Mouse (Mus musculus) liver, embryonic 16.5 days (tissue): Measurements from ENCODE around the gene Tkt. TPM values are rescaled to one million over a fixed set of nuclear protein-coding genes. Genes with fewer than 3 reads are reported as not detected.

Experiments
- ATAC-seq: fragments of 200-750 bp; cut with Nextera tagmentation; 2 replicates; pipeline ENCODE4 v1.8.0; 2017; ENCODE audit warnings: low read depth, mild to moderate bottlenecking, moderate number of reproducible peaks, moderate library complexity
- H3K27ac ChIP-seq: fragments of 300-500 bp; sonication (generic); 2 replicates; pipeline ENCODE4 v1.5.1; 2014; ENCODE audit warnings: mild to moderate bottlenecking, low read length
- H3K27me3 ChIP-seq: fragments of 300-500 bp; sonication (generic); 2 replicates; pipeline ENCODE4 v1.6.1; 2014; ENCODE audit warnings: low read depth, low read length, mixed read lengths; ENCODE audit not compliant: control insufficient read depth, insufficient read depth
- H3K36me3 ChIP-seq: fragments of 300-500 bp; sonication (generic); 2 replicates; pipeline ENCODE4 v1.6.1; 2014; ENCODE audit warnings: mild to moderate bottlenecking; ENCODE audit not compliant: control insufficient read depth, insufficient read depth
- H3K4me1 ChIP-seq: fragments of 300-500 bp; sonication (generic); 2 replicates; pipeline ENCODE4 v1.6.1; 2014; ENCODE audit warnings: low read depth, low read length, mixed read lengths; ENCODE audit not compliant: control insufficient read depth
- H3K4me2 ChIP-seq: fragments of 300-500 bp; sonication (generic); 2 replicates; pipeline ENCODE4 v1.6.1; 2014; ENCODE audit warnings: low read depth, low read length, mixed read lengths
- H3K4me3 ChIP-seq: fragments of 300-500 bp; sonication (generic); 2 replicates; pipeline ENCODE4 v1.5.1; 2014; ENCODE audit warnings: low read depth, mild to moderate bottlenecking, low read length
- H3K9ac ChIP-seq: fragments of 300-500 bp; sonication (generic); 2 replicates; pipeline ENCODE4 v1.6.1; 2014; ENCODE audit warnings: low read depth, low read length
- H3K9me3 ChIP-seq: fragments of 300-500 bp; sonication (generic); replicated peaks from 2 replicates; pipeline ENCODE4 v1.6.1; 2016; ENCODE audit warnings: low read length; ENCODE audit not compliant: control insufficient read depth
- WGBS: fragments of 180-500 bp; shearing (Covaris S2); extraction: QIAGEN DNeasy Blood & Tissue Kit; methylation state at CpG from one replicate; pipeline ENCODE4 v1.1.7; 2014; ENCODE audit not compliant: insufficient replicate concordance; 5-methylcytosine and 5-hydroxymethylcytosine counted together
- polyA plus RNA-seq: library from polyadenylated mRNA; unstranded; fragments of >200 nt; fragmentation: Nextera tagmentation; extraction: Ambion mirVana; gene quantifications from 2 replicates; pipeline ENCODE4 v1.2.1, GENCODE M21; 2015

The Tkt gene
- polyA plus RNA-seq, 1 experiment from 2014 or later, result 175 TPM

DNA sequence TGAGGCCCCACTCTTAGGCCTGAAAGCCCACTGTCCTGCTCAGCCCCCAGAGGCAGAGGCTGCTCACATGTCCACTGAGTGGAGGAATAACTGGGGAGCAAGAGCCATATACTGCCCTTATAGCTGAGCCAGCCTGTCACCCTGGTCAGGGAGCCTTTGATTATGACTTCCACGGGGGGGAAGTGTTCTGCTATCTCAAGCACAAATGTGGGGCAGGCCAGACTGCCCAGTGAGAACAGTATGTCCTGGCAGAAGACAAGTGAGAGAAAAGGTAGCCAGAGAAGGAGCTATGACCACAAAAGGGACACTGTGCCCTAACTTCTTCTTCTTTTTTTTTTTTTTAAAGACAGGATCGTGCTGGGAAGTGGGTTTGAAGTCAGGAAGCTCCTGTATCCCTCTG, 49.0 kb downstream of the Tkt start:
- H3K9me3 ChIP-seq, result no peaks in the 10 kb centered on the region
- peaks cover 2% of the 10 kb centered on the region; the same call in 1 of the 2 replicates for H3K4me1 ChIP-seq
- H3K4me2 ChIP-seq, result no peak overlapping the region
- H3K4me3 ChIP-seq, result no peak overlapping the region
- peaks cover 2% of the 10 kb centered on the region; the same call in 1 of the 2 replicates for H3K36me3 ChIP-seq
- H3K27ac ChIP-seq, result no peak overlapping the region
- ATAC-seq, result no peak
- WGBS, result 51% methylated on average over 2 of the region's 2 CpGs
- H3K9ac ChIP-seq, result no peak overlapping the region
- H3K27me3 ChIP-seq, result no peaks in the 10 kb centered on the region

DNA sequence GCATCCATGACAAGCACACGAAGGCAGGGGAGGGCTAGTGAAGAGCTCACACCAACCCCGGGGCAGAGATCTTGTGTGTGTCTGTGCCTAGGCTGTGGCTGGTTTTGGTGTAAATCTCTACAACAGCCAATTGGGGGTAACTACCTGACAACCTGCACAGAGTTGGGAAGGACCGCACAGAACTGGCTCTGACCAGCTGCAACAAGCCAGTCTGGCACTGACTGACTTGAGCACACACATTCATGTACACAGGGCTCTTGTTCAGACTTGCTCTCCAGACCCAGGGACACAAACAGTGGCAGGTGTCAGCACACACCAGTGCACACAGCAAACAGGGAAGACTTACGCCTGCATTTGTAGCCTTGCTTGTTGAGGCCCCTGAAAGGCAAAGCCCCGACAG, 58.7 kb downstream of the Tkt start:
- 84% methylated on average over 5 of the region's 5 CpGs for WGBS
- Histone ChIP-seq H3K4me2 (no peak overlapping the region), H3K27ac (no peak overlapping the region), H3K27me3 (no peaks in the 10 kb centered on the region), H3K9ac (no peak overlapping the region), H3K4me3 (no peak overlapping the region), H3K9me3 (no peaks in the 10 kb centered on the region), H3K36me3 (peaks cover 3% of the 10 kb centered on the region; the same call in 1 of the 2 replicates), H3K4me1 (no peaks in the 10 kb centered on the region; the same call in none of the 2 replicates)
- no peak for ATAC-seq

DNA sequence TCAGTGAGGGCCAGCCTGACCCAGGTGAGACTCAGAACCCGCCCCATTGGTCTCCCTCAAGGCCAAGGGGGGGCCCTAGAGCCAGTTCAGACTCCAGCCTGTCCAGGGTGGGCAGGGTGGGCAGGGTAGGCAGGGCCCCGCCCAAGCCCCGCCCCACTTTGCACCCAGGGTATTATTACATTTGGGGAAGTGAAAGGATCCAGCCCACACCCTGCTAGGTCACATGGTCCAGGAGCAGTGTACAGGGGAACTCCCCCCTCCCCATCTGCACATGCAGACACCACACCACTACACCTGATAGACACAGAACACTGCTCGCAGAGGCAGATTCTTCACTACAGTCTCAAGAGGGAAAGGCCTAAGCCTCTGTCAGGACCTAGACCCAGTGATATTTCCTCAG, 59.5 kb downstream of the Tkt start:
- no peak overlapping the region for H3K4me3 ChIP-seq
- WGBS, result 60% methylated on average over 4 of the region's 4 CpGs
- no peak overlapping the region for H3K27ac ChIP-seq
- H3K4me1 ChIP-seq, result peaks cover 4% of the 10 kb centered on the region
- H3K27me3 ChIP-seq, result no peaks in the 10 kb centered on the region
- H3K4me2 ChIP-seq, result no peak overlapping the region
- no peaks in the 10 kb centered on the region for H3K9me3 ChIP-seq
- H3K36me3 ChIP-seq, result no peaks in the 10 kb centered on the region; the same call in 1 of the 2 replicates
- H3K9ac ChIP-seq, result no peak overlapping the region
- 0 out of 2 replicates have a peak, but pooled peaks have one; percentile 19 for ATAC-seq

DNA sequence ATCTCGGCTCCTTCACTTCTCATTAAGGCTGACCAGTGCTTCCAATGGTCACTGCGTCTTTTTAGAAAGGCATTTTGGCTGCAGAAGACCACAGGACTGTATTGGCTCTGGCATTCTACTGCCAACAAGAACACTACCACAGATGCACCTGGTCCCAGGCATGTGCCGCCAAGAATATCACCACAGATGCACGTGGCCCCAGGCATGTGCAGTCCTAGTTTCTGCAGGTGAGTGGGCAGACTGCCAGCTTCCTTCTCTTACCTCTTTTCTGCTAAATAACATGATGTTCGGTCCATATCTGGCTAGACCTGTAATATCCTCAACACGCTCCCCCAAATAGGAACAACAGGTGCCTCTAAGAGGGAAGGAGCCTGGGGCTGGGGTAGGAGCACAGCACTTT, 60.0 kb downstream of the Tkt start:
- Histone ChIP-seq H3K36me3 (no peaks in the 10 kb centered on the region), H3K4me3 (no peak overlapping the region), H3K9ac (no peak overlapping the region), H3K4me1 (peaks cover 4% of the 10 kb centered on the region), H3K27ac (no peak overlapping the region), H3K9me3 (no peaks in the 10 kb centered on the region), H3K27me3 (no peaks in the 10 kb centered on the region), H3K4me2 (no peak overlapping the region)
- 75% methylated on average over 6 of the region's 6 CpGs for WGBS
- no peak for ATAC-seq

DNA sequence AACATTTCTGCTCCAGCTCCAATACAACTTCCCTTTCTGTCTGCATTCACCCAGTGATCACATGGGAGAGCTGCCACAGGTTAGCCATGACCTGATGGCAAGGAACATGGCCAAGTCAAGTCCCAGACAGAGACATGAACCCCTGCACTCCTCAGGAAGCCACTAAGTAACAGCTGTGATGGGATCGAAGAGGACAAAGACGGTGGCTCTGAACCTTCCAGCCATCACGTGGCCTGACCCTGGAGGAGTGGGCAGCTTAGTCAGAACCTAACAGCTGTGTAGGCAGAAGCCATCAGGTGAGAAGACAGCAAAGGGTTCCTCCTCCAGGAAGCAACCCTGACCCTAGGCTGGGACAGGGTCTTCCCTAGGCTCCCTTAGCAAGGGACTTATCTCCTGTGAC, 61.3 kb downstream of the Tkt start:
- no peak overlapping the region for H3K27ac ChIP-seq
- WGBS, result 86% methylated on average over 3 of the region's 3 CpGs
- no peaks in the 10 kb centered on the region for H3K36me3 ChIP-seq
- no peaks in the 10 kb centered on the region for H3K9me3 ChIP-seq
- no peak for ATAC-seq
- H3K4me1 ChIP-seq, result peaks cover 4% of the 10 kb centered on the region
- H3K4me2 ChIP-seq, result no peak overlapping the region
- H3K9ac ChIP-seq, result no peak overlapping the region
- H3K27me3 ChIP-seq, result no peaks in the 10 kb centered on the region
- no peak overlapping the region for H3K4me3 ChIP-seq

DNA sequence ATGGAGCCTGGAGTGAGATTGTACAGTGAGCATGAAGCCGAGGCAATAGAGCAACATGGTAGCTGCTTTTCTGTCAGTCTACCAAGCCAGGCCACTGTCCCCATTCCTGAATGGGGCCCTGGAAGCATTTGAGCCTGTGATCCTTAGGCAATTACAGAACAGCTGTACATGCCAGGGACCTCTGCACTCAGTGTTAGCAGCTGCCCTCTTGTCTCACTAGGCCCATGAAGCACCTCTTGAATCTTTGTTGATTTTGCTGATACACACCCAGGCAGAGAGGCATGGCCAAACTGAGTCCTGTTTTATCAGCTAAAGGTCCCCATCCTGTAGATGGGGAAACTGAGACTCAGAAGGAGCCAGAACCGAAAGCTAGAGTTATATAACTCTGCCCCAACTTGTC, 62.1 kb downstream of the Tkt start:
- Histone ChIP-seq H3K27ac (no peak overlapping the region), H3K36me3 (no peaks in the 10 kb centered on the region), H3K4me2 (no peak overlapping the region), H3K27me3 (no peaks in the 10 kb centered on the region), H3K4me1 (peaks cover 4% of the 10 kb centered on the region), H3K4me3 (no peak overlapping the region), H3K9me3 (no peaks in the 10 kb centered on the region), H3K9ac (no peak overlapping the region)
- WGBS, result 69% methylated on average over 2 of the region's 2 CpGs
- no peak for ATAC-seq

DNA sequence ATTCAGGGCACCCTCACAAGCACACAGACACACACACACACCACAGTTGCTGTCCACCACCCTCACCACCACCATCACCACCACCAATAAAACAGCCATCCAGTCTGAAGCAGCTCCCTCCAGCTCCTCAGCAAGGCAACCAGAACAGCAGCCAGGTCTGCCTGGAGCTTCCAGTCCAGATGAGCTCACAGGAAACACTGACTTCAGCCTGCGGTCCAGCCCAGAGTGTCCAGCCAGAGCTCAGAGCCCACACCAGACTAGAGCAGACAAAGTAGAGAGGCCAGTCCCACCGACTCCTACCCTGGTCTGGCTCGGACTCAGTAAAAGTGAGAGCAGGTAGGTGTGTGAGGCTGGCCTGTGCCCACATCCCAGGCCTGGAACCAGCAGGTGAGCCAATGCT, 62.8 kb downstream of the Tkt start:
- Histone ChIP-seq H3K36me3 (no peaks in the 10 kb centered on the region), H3K4me1 (peaks cover 4% of the 10 kb centered on the region), H3K27ac (no peak overlapping the region), H3K4me3 (no peak overlapping the region), H3K27me3 (no peaks in the 10 kb centered on the region), H3K9me3 (no peaks in the 10 kb centered on the region), H3K4me2 (no peak overlapping the region), H3K9ac (no peak overlapping the region)
- WGBS, result 67% methylated on average over 3 of the region's 3 CpGs
- ATAC-seq, result no peak

DNA sequence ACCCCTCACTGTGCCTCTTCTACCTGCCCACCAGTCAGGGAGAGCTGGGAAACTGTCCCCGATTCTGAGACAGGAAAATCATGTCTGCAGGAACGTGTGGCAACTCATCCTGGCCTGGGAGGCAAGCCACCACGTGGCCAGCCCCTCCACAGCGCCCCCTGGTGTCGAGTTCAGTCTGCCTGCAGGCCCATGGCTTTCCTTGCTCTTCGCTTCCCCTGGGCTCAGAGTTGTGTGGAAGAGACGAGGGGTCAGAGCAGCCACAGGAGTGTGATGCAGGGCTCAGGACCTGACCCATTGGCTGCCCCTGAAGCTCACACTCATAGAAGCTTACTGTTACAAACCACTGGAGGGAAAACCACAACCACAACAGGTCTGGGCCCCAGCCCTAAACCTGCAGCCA, 64.4 kb downstream of the Tkt start:
- H3K4me2 ChIP-seq, result no peak overlapping the region
- no peak overlapping the region for H3K27ac ChIP-seq
- no peaks in the 10 kb centered on the region for H3K9me3 ChIP-seq
- peaks cover 5% of the 10 kb centered on the region for H3K4me1 ChIP-seq
- no peaks in the 10 kb centered on the region for H3K36me3 ChIP-seq
- H3K27me3 ChIP-seq, result no peaks in the 10 kb centered on the region
- 16% methylated on average over 7 of the region's 7 CpGs for WGBS
- H3K9ac ChIP-seq, result no peak overlapping the region
- no peak overlapping the region for H3K4me3 ChIP-seq
- ATAC-seq, result no peak

DNA sequence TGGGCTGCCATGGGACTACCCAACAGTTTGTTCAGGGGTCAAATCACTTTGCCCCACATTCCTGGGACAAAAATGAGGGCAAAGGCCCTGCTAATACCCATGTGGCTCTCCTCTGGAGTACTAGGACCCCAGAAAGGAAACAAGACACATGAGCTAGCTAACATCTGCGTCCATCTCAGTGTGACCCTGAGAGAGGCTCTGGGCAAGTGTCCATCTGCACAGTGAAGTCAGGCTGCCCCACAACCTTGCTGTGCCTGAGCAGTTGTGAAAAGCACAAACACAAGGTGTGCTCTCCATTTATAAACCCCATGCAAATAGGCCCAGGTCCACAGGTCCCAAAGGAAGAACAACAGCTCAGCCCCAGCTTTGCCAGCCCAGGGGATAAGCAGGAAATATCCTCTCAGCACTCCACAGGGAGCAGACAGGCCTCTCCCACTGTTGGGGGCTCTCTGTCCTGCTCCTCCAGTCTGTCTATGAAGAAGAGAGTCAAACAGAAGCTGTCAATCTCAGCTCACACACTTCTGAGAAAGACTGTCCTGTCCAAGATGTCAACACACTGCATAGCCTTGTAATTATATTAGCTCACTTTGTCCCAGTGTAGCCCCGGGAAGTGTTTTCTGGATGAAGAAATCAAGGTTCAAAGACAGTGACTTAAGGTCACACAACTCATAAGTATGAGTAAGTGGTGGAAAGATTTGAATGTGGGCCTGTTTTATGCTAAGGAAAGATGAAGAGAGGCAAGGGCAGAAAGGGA, 65.0 kb downstream of the Tkt start:
- H3K4me3 ChIP-seq, result no peak overlapping the region
- H3K27me3 ChIP-seq, result no peaks in the 10 kb centered on the region
- H3K9me3 ChIP-seq, result no peaks in the 10 kb centered on the region
- no peak for ATAC-seq
- peaks cover 10% of the 10 kb centered on the region for H3K4me1 ChIP-seq
- H3K9ac ChIP-seq, result no peak overlapping the region
- H3K27ac ChIP-seq, result no peak overlapping the region
- 62% methylated on average over 2 of the region's 2 CpGs for WGBS
- no peaks in the 10 kb centered on the region for H3K36me3 ChIP-seq
- no peak overlapping the region for H3K4me2 ChIP-seq
